Mouse (Mus musculus) midbrain, embryonic 11.5 days (tissue): ENCODE results near the gene Zfand2a. TPM values are rescaled to one million over a fixed set of nuclear protein-coding genes. Genes with fewer than 3 reads are reported as not detected.
A peak's percentile ranks its signal among the peaks of the same experiment; 100 is the strongest.

Experiments
- ATAC-seq: fragments of 200-750 bp; cut with Nextera tagmentation; 2 replicates; pipeline ENCODE4 v1.8.0; 2017; ENCODE audit warnings: moderate TSS enrichment, moderate library complexity; ENCODE audit not compliant: low FRiP score
- DNase-seq: peaks from one replicate; pipeline ENCODE4 v3.0.0; 2015; ENCODE audit warnings: low spot score; ENCODE audit errors: missing footprints
- H3K27ac ChIP-seq: fragments of 300-500 bp; sonication (generic); 2 replicates; pipeline ENCODE4 v1.5.1; 2014; ENCODE audit warnings: low read depth, low read length
- H3K27me3 ChIP-seq: fragments of 300-500 bp; sonication (generic); 2 replicates; pipeline ENCODE4 v1.6.1; 2014; ENCODE audit warnings: mild to moderate bottlenecking, low read length, moderate library complexity, mixed read lengths; ENCODE audit not compliant: control insufficient read depth, insufficient read depth
- H3K36me3 ChIP-seq: fragments of 300-500 bp; sonication (generic); 2 replicates; pipeline ENCODE4 v1.6.1; 2014; ENCODE audit warnings: mild to moderate bottlenecking, low read length, moderate library complexity, mixed read lengths; ENCODE audit not compliant: control insufficient read depth, insufficient read depth
- H3K4me1 ChIP-seq: fragments of 300-500 bp; sonication (generic); 2 replicates; pipeline ENCODE4 v1.6.1; 2014; ENCODE audit warnings: low read length; ENCODE audit not compliant: control insufficient read depth, insufficient read depth
- H3K4me2 ChIP-seq: fragments of 300-500 bp; sonication (generic); 2 replicates; pipeline ENCODE4 v1.6.1; 2014; ENCODE audit warnings: mild to moderate bottlenecking, moderate library complexity
- H3K4me3 ChIP-seq: fragments of 300-500 bp; sonication (generic); 2 replicates; pipeline ENCODE4 v1.5.1; 2014; ENCODE audit warnings: low read depth, low read length
- H3K9ac ChIP-seq: fragments of 300-500 bp; sonication (generic); 2 replicates; pipeline ENCODE4 v1.6.1; 2014; ENCODE audit warnings: low read length
- H3K9me3 ChIP-seq: fragments of 300-500 bp; sonication (generic); 2 replicates; pipeline ENCODE4 v1.6.1; 2016; ENCODE audit warnings: low read length; ENCODE audit not compliant: control insufficient read depth
- WGBS: fragments of 180-500 bp; shearing (Covaris S2); extraction: QIAGEN DNeasy Blood & Tissue Kit; methylation state at CpG from one replicate; pipeline ENCODE4 v1.1.7; 2014; 5-methylcytosine and 5-hydroxymethylcytosine counted together
- polyA plus RNA-seq: library from polyadenylated mRNA; unstranded; fragments of >200 nt; fragmentation: Nextera tagmentation; extraction: Ambion mirVana; gene quantifications from 2 replicates; pipeline ENCODE4 v1.2.1, GENCODE M21; 2014

Zfand2a gene
- polyA plus RNA-seq, 1 experiment from 2014 or later: 6.9 TPM

DNA sequence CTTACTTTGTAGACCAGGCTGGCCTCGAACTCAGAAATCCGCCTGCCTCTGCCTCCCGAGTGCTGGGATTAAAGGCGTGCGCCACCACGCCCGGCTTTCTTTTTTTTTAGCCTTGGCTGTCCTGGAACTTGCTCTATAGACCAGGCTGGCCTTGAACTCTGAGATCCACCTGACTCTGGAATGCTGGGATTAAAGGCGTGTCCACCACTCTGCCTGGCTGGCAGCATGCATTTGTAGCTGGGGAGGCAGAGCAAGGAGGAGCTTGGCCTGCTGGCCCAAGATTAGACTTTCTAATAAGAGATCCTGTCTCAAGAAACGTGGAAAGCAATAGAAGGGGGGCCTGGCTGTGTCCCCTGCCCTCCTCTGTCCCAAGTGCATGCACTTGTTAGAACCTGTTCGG lies 3.9 kb downstream of the Zfand2a start:
- no peaks in the 10 kb centered on the region for H3K27me3 ChIP-seq
- 90% methylated on average over 10 of the region's 10 CpGs for WGBS
- no peak overlapping the region for H3K4me3 ChIP-seq
- no peaks in the 10 kb centered on the region for H3K9me3 ChIP-seq
- DNase-seq (no peak), ATAC-seq (no peak)
- peaks cover 14% of the 10 kb centered on the region for H3K36me3 ChIP-seq
- no peak overlapping the region for H3K4me2 ChIP-seq
- H3K9ac ChIP-seq: no peak overlapping the region
- no peak overlapping the region for H3K27ac ChIP-seq
- peaks cover 8% of the 10 kb centered on the region for H3K4me1 ChIP-seq

DNA sequence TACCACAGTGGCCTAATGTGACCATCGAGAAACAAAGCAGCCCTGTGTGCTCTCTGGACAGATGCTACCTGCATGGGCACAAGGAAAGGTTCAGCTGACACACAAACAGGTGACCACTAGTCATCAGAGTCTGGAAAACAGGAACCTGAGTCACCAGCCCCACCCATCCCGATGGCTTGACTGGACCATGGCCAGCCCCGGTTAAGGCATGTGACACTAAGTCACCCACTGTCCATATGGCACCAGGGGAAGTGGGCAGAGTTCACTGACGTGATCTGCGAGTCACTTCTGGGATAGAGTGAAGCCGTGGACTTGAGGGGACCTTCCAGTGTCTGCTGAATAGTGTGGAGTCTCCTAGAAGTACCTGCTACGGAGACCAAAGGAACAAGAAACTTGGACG lies 5.3 kb downstream of the Zfand2a start:
- WGBS: 91% methylated on average over 8 of the region's 8 CpGs
- H3K36me3 ChIP-seq: peaks cover 16% of the 10 kb centered on the region

DNA sequence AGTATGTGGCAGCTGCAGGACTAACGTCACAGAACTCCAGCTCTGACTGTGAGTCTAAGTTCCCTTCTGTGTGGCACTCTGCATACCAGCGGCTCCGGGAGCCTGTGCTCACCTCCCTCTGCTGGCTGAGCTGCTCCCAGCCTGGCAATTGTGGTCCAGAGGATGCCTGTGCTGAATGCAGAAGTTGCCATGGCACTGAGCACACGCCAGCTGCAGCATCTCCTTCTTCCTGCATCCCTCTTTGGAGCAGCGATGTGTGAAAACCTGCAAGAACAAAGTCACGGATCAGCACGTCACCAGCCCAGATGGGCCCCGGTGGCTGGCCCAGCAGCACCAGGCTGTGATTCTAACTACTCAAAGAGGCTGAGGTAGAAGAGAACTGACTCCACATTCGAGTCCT lies 9.6 kb downstream of the Zfand2a start:
- no peaks in the 10 kb centered on the region for H3K9me3 ChIP-seq
- peaks cover 29% of the 10 kb centered on the region for H3K36me3 ChIP-seq
- H3K27ac ChIP-seq: no peak overlapping the region
- no peak overlapping the region for H3K4me3 ChIP-seq
- no peaks in the 10 kb centered on the region for H3K27me3 ChIP-seq
- H3K4me2 ChIP-seq: no peak overlapping the region
- no peak for ATAC-seq
- H3K4me1 ChIP-seq: no peaks in the 10 kb centered on the region
- H3K9ac ChIP-seq: no peak overlapping the region
- WGBS: 63% methylated on average over 9 of the region's 9 CpGs
- no peak for DNase-seq

More for the DNA sequence above, 5.3 kb downstream of the Zfand2a start:
- ATAC-seq: no peak
- no peak overlapping the region for H3K27ac ChIP-seq
- peaks cover 8% of the 10 kb centered on the region for H3K4me1 ChIP-seq
- no peak overlapping the region for H3K4me2 ChIP-seq
- DNase-seq: no peak
- no peak overlapping the region for H3K9ac ChIP-seq
- H3K27me3 ChIP-seq: no peaks in the 10 kb centered on the region
- H3K9me3 ChIP-seq: no peaks in the 10 kb centered on the region
- H3K4me3 ChIP-seq: no peak overlapping the region

DNA sequence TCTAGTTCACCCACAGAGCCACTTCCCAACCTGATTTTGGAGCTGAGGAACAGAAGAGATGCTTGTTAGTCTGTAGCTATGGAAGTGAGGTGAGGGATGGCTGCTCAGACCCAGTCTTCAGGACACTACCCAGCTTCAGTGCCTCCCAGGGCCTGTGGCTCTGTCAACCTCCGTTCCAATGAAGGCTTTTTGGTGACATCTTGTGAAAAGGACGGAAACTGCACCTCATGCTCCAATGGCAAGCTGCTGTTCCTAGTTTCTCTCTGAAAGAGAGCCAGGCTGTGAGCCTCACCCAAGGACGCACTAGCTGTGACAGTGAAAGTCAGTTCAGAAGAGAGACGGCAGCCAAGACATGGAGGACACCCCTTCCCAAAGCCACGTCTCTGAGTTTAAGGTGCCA lies 16.4 kb downstream of the Zfand2a start:
- Histone ChIP-seq H3K27ac (no peak overlapping the region), H3K9ac (no peak overlapping the region), H3K4me1 (no peaks in the 10 kb centered on the region), H3K36me3 (peaks cover 8% of the 10 kb centered on the region; the same call in 1 of the 2 replicates), H3K4me3 (no peak overlapping the region), H3K9me3 (no peaks in the 10 kb centered on the region), H3K27me3 (no peaks in the 10 kb centered on the region), H3K4me2 (no peak overlapping the region)
- 53% methylated on average over 5 of the region's 5 CpGs for WGBS
- ATAC-seq (no peak), DNase-seq (no peak)

DNA sequence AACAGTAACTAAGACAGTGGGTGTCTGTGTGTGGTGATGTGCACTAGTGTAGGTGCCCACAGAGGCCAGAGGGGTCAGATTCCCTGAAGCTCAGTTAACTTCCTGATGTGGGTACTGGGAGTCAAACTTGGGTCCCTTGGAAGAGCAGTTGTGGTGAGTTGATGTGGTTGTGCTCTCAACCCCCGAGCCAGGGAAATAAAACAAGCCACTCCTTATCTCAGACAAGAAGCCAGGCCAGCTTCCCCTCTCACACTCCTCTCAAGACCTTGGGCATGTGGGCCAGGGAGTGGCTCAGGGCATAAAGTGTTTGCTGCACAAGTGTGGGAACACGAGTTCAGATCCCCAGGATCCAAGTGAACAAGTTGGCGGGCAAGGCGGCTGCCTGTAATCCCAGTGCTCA lies 17.5 kb downstream of the Zfand2a start:
- 73% methylated on average over 4 of the region's 4 CpGs for WGBS
- Histone ChIP-seq H3K9ac (no peak overlapping the region), H3K27me3 (no peaks in the 10 kb centered on the region), H3K27ac (no peak overlapping the region), H3K4me2 (no peak overlapping the region), H3K4me1 (no peaks in the 10 kb centered on the region), H3K4me3 (no peak overlapping the region), H3K9me3 (no peaks in the 10 kb centered on the region), H3K36me3 (peaks cover 2% of the 10 kb centered on the region; the same call in 1 of the 2 replicates)
- DNase-seq (no peak), ATAC-seq (no peak)

DNA sequence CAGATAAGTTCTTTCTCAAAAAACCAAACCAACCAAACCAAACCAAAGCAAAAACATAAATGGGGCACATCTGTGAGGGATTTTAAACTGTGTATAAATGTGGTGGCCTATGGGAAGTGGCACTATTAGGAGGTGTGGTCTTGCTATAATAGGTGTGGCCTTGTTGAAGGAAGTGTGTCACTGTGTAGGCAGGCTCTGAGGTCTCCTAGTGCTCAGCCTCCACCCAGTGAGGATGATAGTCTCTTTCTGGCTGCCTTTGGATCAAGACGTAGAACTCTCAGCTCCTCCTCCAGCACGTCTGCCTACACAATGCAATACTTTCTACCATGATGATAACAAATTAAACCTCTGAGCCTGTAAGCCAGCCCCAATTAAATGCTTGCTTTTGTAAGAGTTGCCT lies 18.0 kb downstream of the Zfand2a start:
- Histone ChIP-seq H3K9ac (no peak overlapping the region), H3K27me3 (no peaks in the 10 kb centered on the region), H3K4me2 (no peak overlapping the region), H3K9me3 (no peaks in the 10 kb centered on the region), H3K27ac (no peak overlapping the region), H3K36me3 (no peaks in the 10 kb centered on the region; the same call in 1 of the 2 replicates), H3K4me3 (no peak overlapping the region), H3K4me1 (no peaks in the 10 kb centered on the region)
- 72% methylated on average over 2 of the region's 2 CpGs for WGBS
- ATAC-seq: no peak
- no peak for DNase-seq

DNA sequence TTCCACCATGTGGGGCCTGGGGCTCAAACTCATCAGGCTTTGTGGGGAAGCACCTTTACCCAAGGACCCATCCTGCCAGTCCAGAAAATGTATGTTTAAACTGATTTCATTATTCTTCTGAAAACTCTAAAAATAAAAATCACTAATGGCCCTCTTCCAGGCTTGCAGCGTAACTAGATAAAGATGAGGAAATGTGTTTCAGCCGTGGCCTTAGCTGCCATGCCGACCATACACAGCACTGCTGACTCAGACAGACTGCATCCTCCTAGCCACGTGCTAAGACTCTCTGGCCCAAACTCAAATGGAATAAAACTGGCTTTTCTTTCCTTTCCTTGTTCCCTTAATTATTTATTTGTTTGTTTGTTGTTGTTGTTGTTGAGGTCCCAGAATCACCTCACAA lies 19.5 kb downstream of the Zfand2a start:
- no peak overlapping the region for H3K9ac ChIP-seq
- no peak overlapping the region for H3K4me3 ChIP-seq
- H3K36me3 ChIP-seq: no peaks in the 10 kb centered on the region
- H3K9me3 ChIP-seq: no peaks in the 10 kb centered on the region
- H3K4me1 ChIP-seq: peaks cover 2% of the 10 kb centered on the region; the same call in 1 of the 2 replicates
- no peaks in the 10 kb centered on the region for H3K27me3 ChIP-seq
- no peak overlapping the region for H3K4me2 ChIP-seq
- ATAC-seq (no peak), DNase-seq (no peak)
- no peak overlapping the region for H3K27ac ChIP-seq
- WGBS: 80% methylated on average over 4 of the region's 4 CpGs

DNA sequence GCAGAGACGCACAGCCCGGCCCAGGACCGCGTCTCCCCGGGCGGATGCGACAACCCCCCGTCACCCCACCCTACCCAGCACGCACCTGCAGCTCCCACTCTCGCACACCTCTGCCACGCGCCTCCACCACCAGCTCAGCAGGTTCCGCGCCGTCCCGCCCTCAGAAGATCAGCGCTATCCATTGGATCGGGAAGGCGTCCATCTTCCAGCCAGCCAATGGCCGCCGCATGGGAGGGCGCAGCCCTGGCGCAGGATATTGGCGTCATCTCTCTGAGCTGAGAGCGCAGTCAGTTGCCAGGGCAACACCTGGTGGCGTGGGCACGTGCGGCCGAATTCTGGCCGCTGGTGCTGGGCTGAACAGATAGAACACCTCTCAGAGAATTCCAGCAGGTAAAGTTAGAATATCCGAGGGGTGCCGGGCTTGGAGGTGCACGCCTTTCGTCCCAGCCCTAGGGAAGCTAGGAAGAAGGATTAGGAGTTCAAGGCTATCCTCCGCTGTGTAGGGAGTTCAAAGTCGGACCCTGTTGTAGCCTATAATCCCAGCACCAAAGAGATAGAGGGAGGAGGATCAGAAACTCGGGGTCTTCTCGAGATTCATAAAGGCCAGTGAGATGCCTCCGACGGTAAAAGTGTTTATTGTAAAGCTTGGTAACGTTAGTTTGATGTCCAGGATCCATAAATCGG lies 23.8 kb downstream of the Zfand2a start, which contains the start of gene 3110082I17Rik:
Gene 3110082I17Rik (minus strand): TSS at position 144 of the 684 bp plus-strand sequence.
- Histone ChIP-seq H3K4me3 (peak within 1 kb of the TSS; percentile 69), H3K4me2 (peak within 1 kb of the TSS; percentile 60), H3K9me3 (no peaks in the 10 kb centered on the region), H3K9ac (peak within 1 kb of the TSS; percentile 58), H3K27me3 (no peaks in the 10 kb centered on the region), H3K4me1 (peaks cover 6% of the 10 kb centered on the region; the same call in 1 of the 2 replicates), H3K36me3 (no peaks in the 10 kb centered on the region), H3K27ac (no peak within 1 kb of the TSS)
- ATAC-seq: peak; percentile 99
- 5% methylated on average over 42 of the region's 42 CpGs for WGBS
- peak; percentile 100 for DNase-seq

DNA sequence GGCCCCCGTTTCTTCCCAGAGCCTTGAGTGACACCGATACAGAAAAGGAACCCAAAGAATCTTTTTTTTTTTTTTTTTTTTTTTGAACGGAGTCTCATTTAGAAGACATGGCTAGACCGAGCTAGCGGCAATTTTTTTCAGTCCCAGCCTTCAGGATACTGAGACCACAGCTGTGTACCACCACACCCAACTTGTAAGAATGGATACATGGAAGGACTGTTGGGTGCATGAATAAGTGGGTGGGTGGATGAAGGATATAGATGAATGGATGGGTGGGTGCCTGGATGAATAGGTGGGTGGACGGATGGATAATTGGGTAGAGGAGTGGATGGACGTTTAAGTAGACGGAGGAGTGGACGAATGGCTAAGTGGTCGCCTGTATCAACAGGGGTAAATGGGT lies 24.4 kb downstream of the Zfand2a start:
- peak overlapping the region; percentile 58 for H3K9ac ChIP-seq
- no peaks in the 10 kb centered on the region for H3K27me3 ChIP-seq
- 9% methylated on average over 10 of the region's 10 CpGs for WGBS
- peak overlapping the region; percentile 60 for H3K4me2 ChIP-seq
- H3K27ac ChIP-seq: no peak overlapping the region
- H3K36me3 ChIP-seq: no peaks in the 10 kb centered on the region
- ATAC-seq (peak; percentile 19; the same call in 1 of the 2 replicates), DNase-seq (no peak)
- no peaks in the 10 kb centered on the region for H3K9me3 ChIP-seq
- H3K4me3 ChIP-seq: peak overlapping the region; percentile 69
- H3K4me1 ChIP-seq: peaks cover 6% of the 10 kb centered on the region; the same call in 1 of the 2 replicates
